Mouse (Mus musculus) layer of hippocampus, postnatal 14 days (tissue): ENCODE data around the gene Olfr582. TPM values are rescaled to one million over a fixed set of nuclear protein-coding genes. Genes with fewer than 3 reads are reported as not detected.

Experiments used
- DNase-seq, 2 experiments: peaks; one replicate each; pipeline ENCODE4 v3.0.0; 2021 to 2022; ENCODE audit warnings: low spot score in 2 of 2, mixed read lengths in 1 of 2
- long read RNA-seq, 2 experiments: library from polyadenylated mRNA; stranded (forward); transcript quantifications; one replicate each; pipeline ENCODE4 v2.0.0; 2021
- total RNA-seq, 2 experiments: library from RNA; stranded (reverse); gene quantifications; 2 replicates each; pipeline ENCODE4 v1.2.3; 2021

Gene Olfr582
- total RNA-seq = not detected
- long read RNA-seq, experiment 1 = 0 reads
- long read RNA-seq, experiment 2 = 0 reads

- no peak for DNase-seq
Measured at GRCm38 (mm10) chr7:103037724-103038123, at the start of gene Olfr582. Olfr582 (plus strand) TSS chr7:103038024.

GRCm38 (mm10) chr7:102989224-102989623, 48.6 kb upstream of the Olfr582 start, which contains the start of gene Olfr578:
Olfr578 (minus strand) TSS chr7:102989324.
- DNase-seq = no peak

DNA sequence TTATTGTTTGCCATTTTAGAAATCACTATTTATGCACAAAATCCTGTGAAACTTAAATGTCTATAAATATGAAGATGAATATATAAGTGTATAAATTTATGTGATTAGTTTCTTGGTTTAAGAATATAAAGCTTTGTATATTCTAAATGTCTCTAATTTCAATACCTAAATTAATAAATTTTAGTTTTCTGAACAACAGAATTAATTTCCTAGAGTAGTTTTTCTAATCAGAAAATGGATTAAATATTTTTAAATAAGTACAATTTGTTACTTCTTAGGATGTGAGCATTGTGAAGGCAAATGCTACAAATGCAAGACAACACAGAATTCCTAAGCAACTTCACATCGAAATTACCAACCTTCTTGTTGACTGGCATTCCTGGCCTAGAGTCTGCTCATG, 13.2 kb downstream of the Olfr582 start, which contains the start of gene Olfr583:
Gene Olfr583 (plus strand): TSS at position 301 of the 400 bp plus-strand sequence.
- no peak for DNase-seq

DNA sequence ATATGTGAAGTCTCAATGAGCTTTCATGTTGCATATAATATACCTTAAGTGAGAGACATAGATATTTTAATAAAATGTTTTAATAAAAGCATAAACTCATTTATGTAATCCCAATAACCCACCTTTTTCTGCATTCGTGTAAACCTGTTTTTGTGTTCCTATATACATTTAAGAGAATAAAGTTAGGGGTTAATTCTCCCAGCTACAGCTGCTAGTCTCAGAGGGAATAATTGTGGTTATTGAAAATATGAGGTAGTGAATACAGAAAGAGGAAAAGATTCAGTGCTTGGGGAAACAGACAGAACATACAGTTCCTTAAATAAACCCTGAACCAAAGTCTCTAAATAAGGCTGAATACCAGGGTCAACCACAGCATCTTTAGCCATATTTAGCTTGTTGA, 43.8 kb downstream of the Olfr582 start, which contains the start of gene Olfr584:
Gene Olfr584 (plus strand): TSS at position 301 of the 400 bp plus-strand sequence.
- DNase-seq = no peak

Other genes starting within 250 kb of the Olfr582 start
- not detected for gene Olfr564, start 234.5 kb upstream of the Olfr582 start, total RNA-seq
- not detected for gene Olfr566, start 179.3 kb upstream of the Olfr582 start, total RNA-seq
- not detected for gene Olfr568, start 160.9 kb upstream of the Olfr582 start, total RNA-seq
- not detected for gene Olfr569, start 147.1 kb upstream of the Olfr582 start, total RNA-seq
- gene Olfr570, start 143.4 kb upstream of the Olfr582 start, total RNA-seq = under 1 TPM in 1 of 2 experiments, not detected in 1; 0.53 TPM
- not detected for gene Olfr571, start 120.5 kb upstream of the Olfr582 start, total RNA-seq
- gene Olfr572, start 113.6 kb upstream of the Olfr582 start, total RNA-seq = not detected
- gene Olfr573-ps1, start 95.4 kb upstream of the Olfr582 start, total RNA-seq = not detected
- not detected for gene Olfr574, start 89.6 kb upstream of the Olfr582 start, total RNA-seq
- not detected for gene Olfr575, start 79.2 kb upstream of the Olfr582 start, total RNA-seq
- not detected for gene Olfr576, start 75.4 kb upstream of the Olfr582 start, total RNA-seq
- not detected for gene Olfr577, start 62.1 kb upstream of the Olfr582 start, total RNA-seq
- not detected for gene Olfr578, start 48.7 kb upstream of the Olfr582 start, total RNA-seq
- not detected for gene Olfr583, start 13.3 kb downstream of the Olfr582 start, total RNA-seq
- gene Olfr584, start 43.9 kb downstream of the Olfr582 start, total RNA-seq = not detected
- not detected for gene Olfr585, start 59.7 kb downstream of the Olfr582 start, total RNA-seq
- gene Olfr586, start 87.6 kb downstream of the Olfr582 start, total RNA-seq = not detected
- gene Olfr588-ps1, start 102.9 kb downstream of the Olfr582 start, total RNA-seq = not detected
- not detected for gene Olfr589, start 118.3 kb downstream of the Olfr582 start, total RNA-seq
- gene Olfr591, start 140.3 kb downstream of the Olfr582 start, total RNA-seq = not detected
- not detected for gene Olfr592, start 146.8 kb downstream of the Olfr582 start, total RNA-seq
- not detected for gene Olfr593, start 173.8 kb downstream of the Olfr582 start, total RNA-seq
- gene Olfr594, start 179.0 kb downstream of the Olfr582 start, total RNA-seq = not detected
- gene Usp17ld, start 214.5 kb downstream of the Olfr582 start, total RNA-seq = not detected